In the genomic region with DNA sequence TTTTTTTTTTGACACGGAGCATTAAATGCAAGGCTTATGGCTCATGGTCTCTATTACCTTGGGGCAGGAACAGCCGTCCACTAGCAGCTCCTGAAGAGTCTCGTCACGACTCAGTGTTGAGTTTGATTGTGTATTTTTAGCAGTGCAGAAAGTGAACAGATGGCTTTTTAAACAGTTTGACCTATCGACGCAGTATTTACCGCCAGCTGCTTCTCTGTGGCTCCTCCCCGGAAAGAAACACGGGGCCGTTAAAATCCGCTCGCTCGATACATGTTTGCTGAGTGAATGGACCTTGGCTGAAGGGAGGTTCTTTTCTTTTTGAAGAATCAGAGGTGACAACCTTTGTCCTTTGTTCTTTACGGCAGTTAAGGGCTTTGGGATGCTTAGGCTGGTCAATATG, we compare ENCODE assay signal across 16 mouse cellular contexts.
A peak's percentile ranks its signal among the peaks of the same experiment; 100 is the strongest.
DNase-seq lines count a peak whose midpoint lies in the region; ATAC-seq and TF ChIP-seq lines count a peak whose summit lies in the region.
"Had no signal": no experiment of that assay in that cellular context is flagged by ENCODE, and none has a peak within 500 bp of the region (broad histone marks: within the 10 kb centered on the region; RNA-seq: fewer than 3 reads in every experiment).

No protein-coding gene starts in this region.

- H3K36me3 ChIP-seq in embryonic facial prominence, embryonic 14.5 days (ENCODE audit: control insufficient read depth, insufficient read depth, low read length) = no peaks in the 10 kb centered on the region
- no peaks in the 10 kb centered on the region for H3K36me3 ChIP-seq in embryonic facial prominence, embryonic 10.5 days (replicated peaks)
- H3K36me3 ChIP-seq in liver, adult 2 months (ENCODE audit: control insufficient read depth, insufficient read depth, low read length) = no peaks in the 10 kb centered on the region
- no peaks in the 10 kb centered on the region for H3K36me3 ChIP-seq in liver, embryonic 12.5 days
- no peaks in the 10 kb centered on the region for H3K36me3 ChIP-seq in hindbrain, embryonic 16.5 days (ENCODE audit: control insufficient read depth, insufficient read depth, low read length)
- H3K36me3 ChIP-seq in neural tube, embryonic 13.5 days = no peaks in the 10 kb centered on the region
- H3K36me3 ChIP-seq: embryonic facial prominence, embryonic 12.5 days; limb, embryonic 10.5 days; lung, embryonic 15.5 days had no signal

- WGBS in embryonic facial prominence, embryonic 14.5 days = 65% methylated on average over 14 of the region's 14 CpGs
- 80% methylated on average over 14 of the region's 14 CpGs for WGBS in embryonic facial prominence, embryonic 10.5 days
- 27% methylated on average over 14 of the region's 14 CpGs for WGBS in liver, adult 2 months
- WGBS in liver, embryonic 12.5 days (ENCODE audit: insufficient replicate concordance) = 76% methylated on average over 14 of the region's 14 CpGs
- WGBS in hindbrain, embryonic 16.5 days = 42% methylated on average over 14 of the region's 14 CpGs
- WGBS in neural tube, embryonic 13.5 days = 25% methylated on average over 14 of the region's 14 CpGs

- H3K4me2 ChIP-seq in embryonic facial prominence, embryonic 14.5 days (ENCODE audit: low read depth, low read length) = no peak overlapping the region
- H3K4me2 ChIP-seq in liver, embryonic 12.5 days = no peak overlapping the region
- no peak overlapping the region for H3K4me2 ChIP-seq in hindbrain, embryonic 16.5 days (ENCODE audit: low read length)
- H3K4me2 ChIP-seq in neural tube, embryonic 13.5 days = no peak overlapping the region
- H3K4me2 ChIP-seq: embryonic facial prominence, embryonic 12.5 days; lung, embryonic 15.5 days had no signal

- no peak overlapping the region for H3K27ac ChIP-seq in embryonic facial prominence, embryonic 14.5 days (replicated peaks; ENCODE audit: low read depth, low read length)
- H3K27ac ChIP-seq in embryonic facial prominence, embryonic 10.5 days (replicated peaks) = no peak overlapping the region
- H3K27ac ChIP-seq in liver, adult 2 months (replicated peaks; ENCODE audit: insufficient read depth, low read depth, low read length) = peak overlapping the region; percentile 31; the same call in 1 of the 2 replicates
- H3K27ac ChIP-seq in liver, embryonic 12.5 days = no peak overlapping the region
- H3K27ac ChIP-seq in hindbrain, embryonic 16.5 days (ENCODE audit: low read depth, low read length) = no peak overlapping the region
- H3K27ac ChIP-seq in neural tube, embryonic 13.5 days (replicated peaks) = 0 out of 2 replicates have a peak overlapping the region, but pooled peaks have one; percentile 1
- H3K27ac ChIP-seq: embryonic facial prominence, embryonic 12.5 days; heart, adult 2 months; limb, embryonic 10.5 days; lung, embryonic 15.5 days had no signal

- TF ChIP-seq CTCF in liver, adult 2 months (IDR thresholded peaks at IDR 0.05; ENCODE audit: low read depth, low read length) = no peak

- no peak for TF ChIP-seq POLR2A in liver, adult 2 months (IDR thresholded peaks at IDR 0.05; ENCODE audit: extremely low read depth, insufficient read depth, low read length)

- H3K4me1 ChIP-seq in embryonic facial prominence, embryonic 14.5 days (ENCODE audit: control insufficient read depth, insufficient read depth, low read length) = no peaks in the 10 kb centered on the region
- no peaks in the 10 kb centered on the region for H3K4me1 ChIP-seq in embryonic facial prominence, embryonic 10.5 days
- peaks cover 8% of the 10 kb centered on the region for H3K4me1 ChIP-seq in liver, adult 2 months (ENCODE audit: control insufficient read depth, insufficient read depth, low read length)
- no peaks in the 10 kb centered on the region for H3K4me1 ChIP-seq in liver, embryonic 12.5 days
- no peaks in the 10 kb centered on the region for H3K4me1 ChIP-seq in hindbrain, embryonic 16.5 days (ENCODE audit: control insufficient read depth, insufficient read depth, low read depth, low read length)
- H3K4me1 ChIP-seq in neural tube, embryonic 13.5 days (replicated peaks) = peaks cover 14% of the 10 kb centered on the region
- H3K4me1 ChIP-seq: embryonic facial prominence, embryonic 12.5 days; limb, embryonic 10.5 days; lung, embryonic 15.5 days had no signal

- H3K9ac ChIP-seq in embryonic facial prominence, embryonic 14.5 days (ENCODE audit: low read depth, low read length) = no peak overlapping the region
- no peak overlapping the region for H3K9ac ChIP-seq in liver, adult 2 months (ENCODE audit: low read depth, low read length)
- no peak overlapping the region for H3K9ac ChIP-seq in liver, embryonic 12.5 days
- no peak overlapping the region for H3K9ac ChIP-seq in hindbrain, embryonic 16.5 days (ENCODE audit: low read depth, low read length)
- H3K9ac ChIP-seq in neural tube, embryonic 13.5 days = no peak overlapping the region
- H3K9ac ChIP-seq: embryonic facial prominence, embryonic 12.5 days; lung, embryonic 15.5 days had no signal

- ATAC-seq in embryonic facial prominence, embryonic 14.5 days (ENCODE audit: low read depth) = no peak
- ATAC-seq in liver, embryonic 12.5 days = no peak
- ATAC-seq in hindbrain, embryonic 16.5 days = peak; percentile 58; the same call in 1 of the 2 replicates
- ATAC-seq in neural tube, embryonic 13.5 days (ENCODE audit: low read depth) = no peak
- no peak for ATAC-seq in frontal cortex, adult (ENCODE audit: low TSS enrichment)
- ATAC-seq: activated CD4-positive, CD25-positive, alpha-beta regulatory T cell, adult 4 months had no signal

- H3K79me2 ChIP-seq in liver, adult 2 months (ENCODE audit: control insufficient read depth, insufficient read depth, low read length) = no peaks in the 10 kb centered on the region

- H3K4me3 ChIP-seq in embryonic facial prominence, embryonic 14.5 days (ENCODE audit: low read depth, low read length) = no peak overlapping the region
- H3K4me3 ChIP-seq in embryonic facial prominence, embryonic 10.5 days = no peak overlapping the region
- H3K4me3 ChIP-seq in liver, adult 2 months (ENCODE audit: insufficient read depth, low read depth, low read length) = no peak overlapping the region
- H3K4me3 ChIP-seq in liver, embryonic 12.5 days = no peak overlapping the region
- H3K4me3 ChIP-seq in hindbrain, embryonic 16.5 days (ENCODE audit: low read length) = no peak overlapping the region
- no peak overlapping the region for H3K4me3 ChIP-seq in neural tube, embryonic 13.5 days
- H3K4me3 ChIP-seq: embryonic facial prominence, embryonic 12.5 days; heart, adult 2 months; limb, embryonic 10.5 days; lung, embryonic 15.5 days had no signal

- no peaks in the 10 kb centered on the region for H3K9me3 ChIP-seq in embryonic facial prominence, embryonic 14.5 days (ENCODE audit: control insufficient read depth, low read length)
- peaks cover 5% of the 10 kb centered on the region for H3K9me3 ChIP-seq in embryonic facial prominence, embryonic 10.5 days
- H3K9me3 ChIP-seq in liver, embryonic 12.5 days (replicated peaks) = peaks cover 38% of the 10 kb centered on the region; the same call in 1 of the 2 replicates
- H3K9me3 ChIP-seq in hindbrain, embryonic 16.5 days (ENCODE audit: control insufficient read depth, low read length) = no peaks in the 10 kb centered on the region
- 0 out of 2 replicates have a peak, but pooled peaks cover 8% of the 10 kb centered on the region for H3K9me3 ChIP-seq in neural tube, embryonic 13.5 days
- H3K9me3 ChIP-seq: embryonic facial prominence, embryonic 12.5 days; limb, embryonic 10.5 days; lung, embryonic 15.5 days had no signal

- peak; percentile 4 for DNase-seq in embryonic facial prominence, embryonic 14.5 days (ENCODE audit: low spot score)
- DNase-seq in embryonic facial prominence, embryonic 10.5 days (ENCODE audit: low spot score) = no peak
- DNase-seq in liver, adult 2 months (ENCODE audit: extremely low read depth, low read depth, low spot score) = peak; percentile 82
- DNase-seq in ovary, adult 18-20 months (ENCODE audit: low spot score) = no peak
- DNase-seq: adrenal gland, postnatal 36 days; cerebellum, adult 9-11 months; heart, adult 2 months; kidney, adult 8-10 months had no signal

- H3K27me3 ChIP-seq in embryonic facial prominence, embryonic 14.5 days (replicated peaks; ENCODE audit: control insufficient read depth, insufficient read depth, low read length) = no peaks in the 10 kb centered on the region
- no peaks in the 10 kb centered on the region for H3K27me3 ChIP-seq in embryonic facial prominence, embryonic 10.5 days (replicated peaks; ENCODE audit: low read depth, poor library complexity, severe bottlenecking)
- no peaks in the 10 kb centered on the region for H3K27me3 ChIP-seq in liver, adult 2 months (ENCODE audit: control insufficient read depth, insufficient read depth, low read length)
- H3K27me3 ChIP-seq in liver, embryonic 12.5 days (replicated peaks) = no peaks in the 10 kb centered on the region
- no peaks in the 10 kb centered on the region for H3K27me3 ChIP-seq in hindbrain, embryonic 16.5 days (replicated peaks; ENCODE audit: control insufficient read depth, insufficient read depth, low read length)
- H3K27me3 ChIP-seq in neural tube, embryonic 13.5 days = no peaks in the 10 kb centered on the region
- H3K27me3 ChIP-seq: embryonic facial prominence, embryonic 12.5 days; lung, embryonic 15.5 days had no signal

Comparison
In these comparisons a context has a peak if more than half of its experiments do, and no peak if none do; other contexts are left out.
1. DNase-seq: peak in embryonic facial prominence, embryonic 14.5 days (single experiment) and liver, adult 2 months (single experiment); none in embryonic facial prominence, embryonic 10.5 days (single experiment) and ovary, adult 18-20 months (single experiment).
2. H3K27ac ChIP-seq: peak in liver, adult 2 months (single experiment) and neural tube, embryonic 13.5 days (single experiment); none in embryonic facial prominence, embryonic 14.5 days (single experiment), embryonic facial prominence, embryonic 10.5 days (single experiment), liver, embryonic 12.5 days (single experiment) and hindbrain, embryonic 16.5 days (single experiment).